8 mouse cellular contexts compared by ENCODE assay signal in genomic region chr3:134237113-134237805, GRCm38 (mm10). TPM values are rescaled to one million over a fixed set of nuclear protein-coding genes. Genes with fewer than 3 reads are reported as not detected.
DNase-seq lines count a peak whose midpoint lies in the region; ATAC-seq and TF ChIP-seq lines count a peak whose summit lies in the region.
"Had no signal": no experiment of that assay in that cellular context is flagged by ENCODE, and none has a peak within 500 bp of the region (broad histone marks: within the 10 kb centered on the region; RNA-seq: fewer than 3 reads in every experiment).

No protein-coding gene starts in this region.

- ATAC-seq in lung, embryonic 14.5 days (ENCODE audit: insufficient read depth), result no peak
- ATAC-seq in forebrain, embryonic 14.5 days, result no peak
- ATAC-seq in limb, embryonic 15.5 days (ENCODE audit: insufficient number of reproducible peaks, low FRiP score, low TSS enrichment, low read depth), result no peak

- H3K36me3 ChIP-seq in lung, embryonic 14.5 days (ENCODE audit: insufficient read depth), result no peaks in the 10 kb centered on the region
- no peaks in the 10 kb centered on the region for H3K36me3 ChIP-seq in forebrain, embryonic 14.5 days (ENCODE audit: control insufficient read depth, insufficient read depth, low read length)
- no peaks in the 10 kb centered on the region for H3K36me3 ChIP-seq in limb, embryonic 15.5 days

- no peak for TF ChIP-seq CTCF in lung, embryonic 14.5 days (IDR thresholded peaks at IDR 0.05; ENCODE audit: low read depth)
- TF ChIP-seq CTCF in lung, adult 2 months (IDR thresholded peaks at IDR 0.05; ENCODE audit: insufficient read depth, low read length), result no peak

- no peak for DNase-seq in lung, embryonic 14.5 days
- no peak for DNase-seq in lung, adult 2 months
- peak; percentile 39 for DNase-seq in forebrain, embryonic 14.5 days (ENCODE audit: low spot score)
- no peak for DNase-seq in natural killer cell, adult 2 months (ENCODE audit: low spot score in 2 of 2)
- no peak for DNase-seq in frontal cortex, postnatal 36 days (ENCODE audit: low spot score in 2 of 2)
- no peak for DNase-seq in urinary bladder, postnatal 4 days (ENCODE audit: low spot score in 2 of 2)

- no peaks in the 10 kb centered on the region for H3K9me3 ChIP-seq in lung, embryonic 14.5 days (ENCODE audit: low read depth, low read length)
- no peaks in the 10 kb centered on the region for H3K9me3 ChIP-seq in forebrain, embryonic 14.5 days (replicated peaks; ENCODE audit: control insufficient read depth, low read length)
- no peaks in the 10 kb centered on the region for H3K9me3 ChIP-seq in limb, embryonic 15.5 days

- peak overlapping the region; percentile 49 for H3K4me3 ChIP-seq in lung, embryonic 14.5 days (ENCODE audit: low read depth, low read length)
- H3K4me3 ChIP-seq in lung, adult 2 months (replicated peaks; ENCODE audit: extremely low read depth, low read depth, low read length), result no peak overlapping the region
- H3K4me3 ChIP-seq in forebrain, embryonic 14.5 days (ENCODE audit: low read depth, low read length), result peak overlapping the region; percentile 69
- peak overlapping the region; percentile 2; the same call in 1 of the 2 replicates for H3K4me3 ChIP-seq in limb, embryonic 15.5 days
- H3K4me3 ChIP-seq: erythroblast, embryonic 14.5 days had no signal

- no peak overlapping the region for H3K9ac ChIP-seq in lung, embryonic 14.5 days
- H3K9ac ChIP-seq in forebrain, embryonic 14.5 days (ENCODE audit: low read length), result peak overlapping the region; percentile 88
- H3K9ac ChIP-seq in limb, embryonic 15.5 days, result no peak overlapping the region

- no peak for TF ChIP-seq POLR2A in lung, adult 2 months (IDR thresholded peaks at IDR 0.05; ENCODE audit: borderline replicate concordance, extremely low read depth, low read depth, low read length)

- H3K4me1 ChIP-seq in lung, embryonic 14.5 days (ENCODE audit: insufficient read depth), result no peaks in the 10 kb centered on the region
- H3K4me1 ChIP-seq in lung, adult 2 months (ENCODE audit: control insufficient read depth, insufficient read depth, low read length), result peaks cover 6% of the 10 kb centered on the region
- peaks cover 6% of the 10 kb centered on the region; the same call in 1 of the 2 replicates for H3K4me1 ChIP-seq in forebrain, embryonic 14.5 days (ENCODE audit: control insufficient read depth, insufficient read depth, low read length)
- peaks cover 15% of the 10 kb centered on the region; the same call in 1 of the 2 replicates for H3K4me1 ChIP-seq in limb, embryonic 15.5 days

- H3K27ac ChIP-seq in lung, embryonic 14.5 days (ENCODE audit: low read depth), result no peak overlapping the region
- peak overlapping the region; percentile 99 for H3K27ac ChIP-seq in forebrain, embryonic 14.5 days (ENCODE audit: low read depth, low read length)
- H3K27ac ChIP-seq in limb, embryonic 15.5 days, result no peak overlapping the region

- 51% methylated on average over 3 of the region's 3 CpGs for WGBS in lung, embryonic 14.5 days
- 72% methylated on average over 3 of the region's 3 CpGs for WGBS in lung, adult 2 months
- 15% methylated on average over 3 of the region's 3 CpGs for WGBS in forebrain, embryonic 14.5 days
- WGBS in limb, embryonic 15.5 days, result 64% methylated on average over 3 of the region's 3 CpGs

- H3K27me3 ChIP-seq in lung, embryonic 14.5 days (ENCODE audit: insufficient read depth, low read length), result no peaks in the 10 kb centered on the region
- H3K27me3 ChIP-seq in forebrain, embryonic 14.5 days (replicated peaks; ENCODE audit: control insufficient read depth, insufficient read depth, low read length), result no peaks in the 10 kb centered on the region
- H3K27me3 ChIP-seq in limb, embryonic 15.5 days, result no peaks in the 10 kb centered on the region

- peak overlapping the region; percentile 70 for H3K4me2 ChIP-seq in lung, embryonic 14.5 days
- H3K4me2 ChIP-seq in forebrain, embryonic 14.5 days (ENCODE audit: low read length), result peak overlapping the region; percentile 86
- no peak overlapping the region for H3K4me2 ChIP-seq in limb, embryonic 15.5 days

RNA-seq across cellular contexts. Expression of gene Cxxc4, which starts 1.0 kb away (rescaled TPM):
- polyA plus RNA-seq in lung, embryonic 14.5 days (2014; fragmentation: Nextera tagmentation; extraction: Ambion mirVana), result 2.1 and 2.4 TPM in 2 replicates
- polyA plus RNA-seq in lung, adult 2 months (2012; rRNA removed), result 0.67 and 0.74 TPM in 2 replicates
- polyA plus RNA-seq in forebrain, embryonic 14.5 days (2014; fragmentation: Nextera tagmentation; extraction: Ambion mirVana), result 18.2 and 20.5 TPM in 2 replicates
- polyA plus RNA-seq in limb, embryonic 15.5 days (2015; fragmentation: Nextera tagmentation; extraction: Ambion mirVana), result 3.0 and 3.8 TPM in 2 replicates
